Mouse (Mus musculus) megakaryocyte, embryonic 14.5 days (primary cell): Measurements from ENCODE around the gene Gm5767.

Source experiments
- FLI1 ChIP-seq: IDR thresholded peaks from 2 replicates; pipeline ENCODE4 v1.6.1; 2012; ENCODE audit warnings: low read length, inconsistent platforms, mixed read lengths
- GATA1 ChIP-seq: IDR thresholded peaks from 3 replicates; pipeline ENCODE4 v1.6.1; 2012; ENCODE audit warnings: mixed read lengths, low read length, inconsistent platforms, borderline replicate concordance

DNA sequence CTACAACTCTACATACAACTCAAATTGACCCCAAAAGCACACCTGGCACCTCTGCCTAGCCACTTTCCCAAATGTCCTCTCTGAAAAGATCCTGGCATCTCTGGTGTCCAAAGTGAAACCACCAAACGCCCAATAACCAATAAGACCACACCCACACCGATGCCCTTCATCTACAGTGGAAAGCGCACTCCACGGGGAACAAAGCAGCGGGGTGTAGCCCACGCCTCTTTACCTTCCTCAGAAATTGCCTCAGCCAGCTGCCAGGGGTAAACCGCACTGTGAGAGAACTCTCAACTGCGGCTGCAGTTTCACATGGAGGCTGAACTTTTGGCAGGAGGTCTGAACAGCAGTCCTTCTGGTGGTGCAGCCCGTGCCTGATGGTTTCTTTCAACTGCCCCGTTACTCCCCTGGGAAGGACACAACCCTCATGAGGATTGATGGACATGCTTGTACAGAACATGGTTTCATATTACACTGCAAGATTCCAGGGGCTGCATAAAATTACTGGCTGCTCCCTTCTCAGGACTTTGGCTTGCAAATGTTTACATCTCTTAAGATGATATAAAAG lies 35.0 kb downstream of the Gm5767 start:
- TF ChIP-seq GATA1 (no peak), FLI1 (no peak)
